Mouse (Mus musculus): ENCODE results near the gene Rpl28.

DNA sequence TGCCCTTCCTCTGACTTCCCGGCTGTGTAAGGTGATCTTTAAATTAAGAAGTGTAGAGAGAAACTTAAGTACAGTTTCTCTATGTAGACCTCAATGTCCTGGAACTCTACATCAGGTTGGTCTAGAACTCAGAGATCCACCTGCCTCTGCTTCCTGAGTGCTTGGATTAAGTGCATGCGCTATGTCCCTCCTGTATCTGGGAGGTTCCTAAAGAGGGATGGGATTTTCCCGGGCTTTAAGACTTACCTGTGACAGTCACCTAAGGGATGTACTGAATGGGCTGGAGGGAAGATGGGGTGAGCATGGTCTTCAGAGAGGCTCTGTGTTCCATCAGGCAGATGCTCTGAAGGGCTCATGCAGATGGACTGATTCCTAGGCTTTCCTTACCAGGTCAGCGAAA is 1.0 kb downstream of the Rpl28 start:
- TF ChIP-seq CTCF (IDR thresholded peaks at IDR 0.05; ENCODE audit: control insufficient read depth, insufficient read depth, insufficient replicate concordance, low read depth, low read length): no peak
- no peak for TF ChIP-seq POLR2A (IDR thresholded peaks at IDR 0.05; ENCODE audit: control insufficient read depth, low read depth, low read length)
